Mouse (Mus musculus) MEL (cell line): ENCODE measurements around the gene Ank2. TPM values are rescaled to one million over a fixed set of nuclear protein-coding genes. Genes with fewer than 3 reads are reported as not detected.

Experiments used
- DNase-seq: peaks from one replicate; pipeline ENCODE4 v3.0.0; 2011; ENCODE audit warnings: low read depth, low spot score
- H3K27ac ChIP-seq: 2 replicates; pipeline ENCODE4 v1.5.1; 2012; ENCODE audit warnings: low read depth, mild to moderate bottlenecking, control low read depth, low read length, moderate library complexity; ENCODE audit not compliant: control insufficient read depth
- H3K27me3 ChIP-seq, 2 experiments: fragments of 150-350 bp in 1 of 2; sonication (generic) in 1 of 2; 2 replicates each; pipeline ENCODE4 v1.6.1; 2012; ENCODE audit warnings: low read length in 2 of 2, mild to moderate bottlenecking in 2 of 2, improper control_type of control experiment in 1 of 2, moderate library complexity in 1 of 2; ENCODE audit not compliant: insufficient read depth in 2 of 2, control insufficient read depth in 1 of 2
- H3K36me3 ChIP-seq, 2 experiments: 2 replicates each; pipeline ENCODE4 v1.6.1; 2012 to 2014; ENCODE audit warnings: low read length in 2 of 2, improper control_type of control experiment in 1 of 2, inconsistent platforms in 1 of 2, mild to moderate bottlenecking in 1 of 2; ENCODE audit not compliant: insufficient read depth in 2 of 2, control insufficient read depth in 1 of 2
- H3K4me1 ChIP-seq, 2 experiments: fragments of 150-350 bp in 1 of 2; sonication (generic) in 1 of 2; 2 replicates each; pipeline ENCODE4 v1.6.1; 2012; ENCODE audit warnings: low read length in 2 of 2, improper control_type of control experiment in 1 of 2, mild to moderate bottlenecking in 1 of 2; ENCODE audit not compliant: insufficient read depth in 2 of 2, control insufficient read depth in 1 of 2
- H3K4me3 ChIP-seq, 2 experiments: fragments of 150-350 bp in 1 of 2; sonication (generic) in 1 of 2; 2 replicates each; pipeline ENCODE4 v1.5.1; 2012; ENCODE audit warnings: low read depth in 2 of 2, low read length in 2 of 2, mild to moderate bottlenecking in 2 of 2, moderate library complexity in 2 of 2, control low read depth in 1 of 2, improper control_type of control experiment in 1 of 2; ENCODE audit not compliant: control insufficient read depth in 1 of 2, insufficient read depth in 1 of 2
- H3K79me2 ChIP-seq: 2 replicates; pipeline ENCODE4 v1.6.1; 2012; ENCODE audit warnings: mild to moderate bottlenecking, low read length, moderate library complexity; ENCODE audit not compliant: control insufficient read depth, poor library complexity, insufficient read depth
- H3K9ac ChIP-seq: 2 replicates; pipeline ENCODE4 v1.6.1; 2012; ENCODE audit warnings: low read depth, mild to moderate bottlenecking, control low read depth, low read length, moderate library complexity; ENCODE audit not compliant: control insufficient read depth, poor library complexity, severe bottlenecking
- H3K9me3 ChIP-seq: fragments of 150-350 bp; sonication (generic); replicated peaks from 2 replicates; pipeline ENCODE4 v1.6.1; 2012; ENCODE audit warnings: mild to moderate bottlenecking, low read length, improper control_type of control experiment, moderate library complexity; ENCODE audit not compliant: insufficient read depth
- CTCF ChIP-seq, 3 experiments: IDR thresholded peaks in 2 of 3; conservative IDR thresholded peaks in 1 of 3; 2 replicates each; pipeline ENCODE4 v1.5.1; 2011 to 2012; ENCODE audit warnings: low read length in 3 of 3, low read depth in 2 of 3, mild to moderate bottlenecking in 2 of 3, improper control_type of control experiment in 1 of 3, inconsistent platforms in 1 of 3, mixed read lengths in 1 of 3, moderate library complexity in 1 of 3; ENCODE audit not compliant: control insufficient read depth in 1 of 3, insufficient read depth in 1 of 3, poor library complexity in 1 of 3, severe bottlenecking in 1 of 3
- EP300 ChIP-seq, 2 experiments: IDR thresholded peaks; 2 replicates each; pipeline ENCODE4 v1.6.1; 2011; ENCODE audit warnings: improper control_type of control experiment in 2 of 2, low read length in 2 of 2, low read depth in 1 of 2, mild to moderate bottlenecking in 1 of 2
- HCFC1 ChIP-seq: IDR thresholded peaks from 2 replicates; pipeline ENCODE4 v1.6.1; 2012; ENCODE audit warnings: low read depth, mild to moderate bottlenecking, inconsistent platforms, low read length, improper control_type of control experiment, moderate library complexity
- JUND ChIP-seq: IDR thresholded peaks from 2 replicates; pipeline ENCODE4 v1.6.1; 2011; ENCODE audit warnings: low read depth, mild to moderate bottlenecking, improper control_type of control experiment, low read length
- MAZ ChIP-seq: IDR thresholded peaks from 2 replicates; pipeline ENCODE4 v1.6.1; 2012; ENCODE audit warnings: low read depth, mild to moderate bottlenecking, inconsistent platforms, low read length, improper control_type of control experiment
- MEF2A ChIP-seq: IDR thresholded peaks from 2 replicates; pipeline ENCODE4 v1.6.1; 2014; ENCODE audit warnings: low read depth, mild to moderate bottlenecking, inconsistent platforms, low read length, improper control_type of control experiment; ENCODE audit not compliant: poor library complexity, insufficient replicate concordance, severe bottlenecking; ENCODE audit errors: extremely low read depth
- MXI1 ChIP-seq: IDR thresholded peaks from 2 replicates; pipeline ENCODE4 v1.6.1; 2011; ENCODE audit warnings: mild to moderate bottlenecking, low read depth, low read length, improper control_type of control experiment
- MYC ChIP-seq: IDR thresholded peaks from 2 replicates; pipeline ENCODE4 v1.6.1; 2011; ENCODE audit warnings: low read depth, mild to moderate bottlenecking, low read length, improper control_type of control experiment, moderate library complexity
- POLR2AphosphoS2 ChIP-seq: IDR thresholded peaks from 2 replicates; pipeline ENCODE4 v1.6.1; 2011; ENCODE audit warnings: low read length, improper control_type of control experiment
- POLR2AphosphoS5 ChIP-seq: IDR thresholded peaks from 2 replicates; pipeline ENCODE4 v1.6.1; 2012; ENCODE audit warnings: low read depth, borderline replicate concordance, mild to moderate bottlenecking, inconsistent platforms, low read length, moderate library complexity, mixed read lengths
- RAD21 ChIP-seq: IDR thresholded peaks from 2 replicates; pipeline ENCODE4 v1.6.1; 2011; ENCODE audit warnings: mild to moderate bottlenecking, low read depth, low read length, improper control_type of control experiment
- USF1 ChIP-seq: IDR thresholded peaks from 2 replicates; pipeline ENCODE4 v1.6.1; 2014; ENCODE audit warnings: low read depth, mild to moderate bottlenecking, inconsistent platforms, low read length, improper control_type of control experiment, moderate library complexity
- ZNF384 ChIP-seq: IDR thresholded peaks from 2 replicates; pipeline ENCODE4 v1.6.1; 2012; ENCODE audit warnings: low read depth, mild to moderate bottlenecking, inconsistent platforms, low read length, improper control_type of control experiment
- polyA plus RNA-seq, 2 experiments: library from polyadenylated mRNA; stranded (reverse) in 1 of 2; unstranded in 1 of 2; fragments of >175 nt in 1 of 2; fragments of >200 nt in 1 of 2; gene quantifications; 2 replicates each; pipeline versions ENCODE4 v1.2.1 to v1.2.4; 2012; ENCODE audit warnings: low replicate concordance in 2 of 2, low read depth in 1 of 2; ENCODE audit not compliant: insufficient read length in 2 of 2, insufficient read depth in 1 of 2, missing spikeins in 1 of 2
- total RNA-seq: library from RNA; depleted of rRNA; stranded (reverse); fragments of 300-350 nt; gene quantifications from 2 replicates; pipeline ENCODE4 v1.2.3, GENCODE M21; 2012

Gene Ank2
- total and polyA plus RNA-seq, 3 experiments: 2.7 to 4.5 TPM; not detected in 1

DNA sequence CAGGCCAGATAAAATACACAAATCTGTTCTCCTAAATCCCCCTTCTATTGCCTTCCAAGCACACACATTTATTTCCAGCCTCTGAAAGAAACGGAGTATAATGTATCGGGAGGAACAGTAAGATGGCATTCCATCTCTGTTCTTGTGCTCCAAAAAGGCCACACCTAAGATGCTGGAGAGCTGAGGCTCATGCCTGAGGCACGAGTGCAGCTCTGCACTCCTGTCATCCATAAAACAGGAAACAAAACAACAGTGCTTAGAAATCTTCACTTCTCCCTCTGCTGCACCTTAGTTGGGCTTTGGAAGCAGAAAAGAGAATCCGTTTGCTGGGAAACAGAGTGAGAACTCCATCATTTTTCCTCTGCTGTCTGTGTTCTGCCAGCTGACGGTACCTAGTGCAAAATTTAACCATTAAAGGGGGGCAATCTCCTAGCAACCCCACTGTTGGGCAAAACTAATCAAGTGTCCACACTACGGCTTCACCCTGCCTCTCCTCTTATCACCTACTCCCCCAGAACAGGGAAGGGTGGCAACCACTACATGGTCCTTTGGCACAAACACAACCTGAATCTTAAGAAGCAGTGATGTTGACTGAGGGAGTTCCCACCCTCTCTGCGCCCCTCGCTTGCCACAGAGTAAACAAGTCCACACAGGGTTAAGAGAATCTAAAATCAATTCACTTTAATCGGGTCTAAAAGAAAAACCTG, 91.1 kb downstream of the Ank2 start:
- no peak overlapping the region for H3K27ac ChIP-seq
- no peak overlapping the region for H3K9ac ChIP-seq
- H3K36me3 ChIP-seq: peaks cover 0 to 2% of the 10 kb centered on the region in 2 experiments; a peak in 2 of 4 replicates
- no peaks in the 10 kb centered on the region for H3K79me2 ChIP-seq
- peaks cover 0 to 4% of the 10 kb centered on the region in 2 experiments; a peak in 2 of 4 replicates for H3K4me1 ChIP-seq
- H3K4me3 ChIP-seq: no peak overlapping the region
- H3K9me3 ChIP-seq: no peaks in the 10 kb centered on the region
- no peak for TF ChIP-seq POLR2AphosphoS2
- TF ChIP-seq POLR2AphosphoS5: no peak
- no peaks in the 10 kb centered on the region for H3K27me3 ChIP-seq
- DNase-seq: no peak

DNA sequence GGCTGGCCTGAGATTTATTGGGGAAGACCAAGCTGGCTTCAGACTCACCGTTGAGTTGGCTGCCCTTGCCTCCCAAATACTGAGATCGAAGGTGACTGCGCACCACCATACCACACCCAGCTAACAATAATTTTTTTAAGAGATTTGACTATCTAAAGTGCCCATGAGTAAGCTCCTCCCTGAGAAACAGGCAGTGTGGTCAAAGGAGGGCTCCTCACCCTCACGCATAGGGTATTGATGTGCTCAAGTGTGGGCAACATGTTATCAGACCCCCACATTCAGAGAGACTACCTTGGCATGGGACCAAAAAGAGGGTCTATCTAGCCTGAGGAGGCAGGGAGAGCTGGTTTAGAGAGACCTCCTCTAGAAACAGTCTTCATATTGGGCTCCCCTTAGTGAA, 92.3 kb downstream of the Ank2 start:
- Histone ChIP-seq H3K4me3 (no peak overlapping the region), H3K27me3 (no peaks in the 10 kb centered on the region), H3K79me2 (no peaks in the 10 kb centered on the region), H3K4me1 (peaks cover 0 to 4% of the 10 kb centered on the region in 2 experiments; a peak in 2 of 4 replicates), H3K9ac (no peak overlapping the region), H3K9me3 (no peaks in the 10 kb centered on the region), H3K36me3 (peaks cover 0 to 2% of the 10 kb centered on the region in 2 experiments; a peak in 2 of 4 replicates), H3K27ac (no peak overlapping the region)
- DNase-seq: peak; percentile 47
- TF ChIP-seq HCFC1: no peak
- TF ChIP-seq EP300 (IDR thresholded peaks at IDR 0.05; ENCODE audit: low read depth in 1 of 2, low read length in 2 of 2): peak in 1 of 2 experiments; percentile 26; a peak in 1 of 4 replicates
- TF ChIP-seq JUND: no peak
- TF ChIP-seq ZNF384: 0 out of 2 replicates have a peak, but pooled peaks have one; percentile 17
- TF ChIP-seq USF1: no peak

DNA sequence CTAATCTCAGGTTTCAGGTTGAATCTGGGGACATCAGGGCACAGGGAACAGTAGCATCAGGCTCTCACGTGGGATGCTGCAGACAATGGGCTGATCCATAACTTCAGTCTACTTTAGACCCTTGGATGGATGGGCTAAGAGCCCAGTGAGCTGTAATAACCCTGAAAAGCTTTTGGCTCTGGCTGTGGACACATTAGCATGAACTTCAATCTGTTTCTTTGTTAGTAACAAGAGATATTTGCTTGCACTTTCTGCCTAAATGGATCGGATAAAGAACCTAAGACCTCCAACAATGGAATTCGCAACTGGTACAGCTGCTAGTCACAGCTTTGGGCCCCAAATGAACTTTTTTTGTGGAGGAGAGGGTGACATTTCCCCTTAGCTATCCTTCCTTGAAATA, 94.8 kb downstream of the Ank2 start:
- H3K4me1 ChIP-seq: peaks cover 0 to 4% of the 10 kb centered on the region in 2 experiments; a peak in 2 of 4 replicates
- peaks cover 0 to 2% of the 10 kb centered on the region in 2 experiments; a peak in 2 of 4 replicates for H3K36me3 ChIP-seq
- no peaks in the 10 kb centered on the region for H3K9me3 ChIP-seq
- no peak for TF ChIP-seq RAD21
- TF ChIP-seq CTCF (IDR thresholded peaks at IDR 0.05 in 2 of 3, conservative IDR thresholded peaks at IDR 0.05 in 1 of 3; ENCODE audit: control insufficient read depth in 1 of 3, insufficient read depth in 1 of 3, low read depth in 2 of 3, low read length in 3 of 3, poor library complexity in 1 of 3, severe bottlenecking in 1 of 3): no peak
- no peak for TF ChIP-seq MYC
- TF ChIP-seq MAZ: no peak
- TF ChIP-seq MEF2A: no peak
- TF ChIP-seq MXI1: no peak
- TF ChIP-seq POLR2AphosphoS2: no peak
- H3K9ac ChIP-seq: no peak overlapping the region
- H3K27ac ChIP-seq: no peak overlapping the region
- no peak for DNase-seq
- H3K79me2 ChIP-seq: no peaks in the 10 kb centered on the region
- H3K27me3 ChIP-seq: no peaks in the 10 kb centered on the region
- no peak overlapping the region for H3K4me3 ChIP-seq
